Mouse (Mus musculus): ENCODE results near the gene Lime1. TPM values are rescaled to one million over a fixed set of nuclear protein-coding genes. Genes with fewer than 3 reads are reported as not detected.

Gene Lime1
- total RNA-seq (2023): 10 to 100 TPM; 23.7 to 30.1 TPM

DNA sequence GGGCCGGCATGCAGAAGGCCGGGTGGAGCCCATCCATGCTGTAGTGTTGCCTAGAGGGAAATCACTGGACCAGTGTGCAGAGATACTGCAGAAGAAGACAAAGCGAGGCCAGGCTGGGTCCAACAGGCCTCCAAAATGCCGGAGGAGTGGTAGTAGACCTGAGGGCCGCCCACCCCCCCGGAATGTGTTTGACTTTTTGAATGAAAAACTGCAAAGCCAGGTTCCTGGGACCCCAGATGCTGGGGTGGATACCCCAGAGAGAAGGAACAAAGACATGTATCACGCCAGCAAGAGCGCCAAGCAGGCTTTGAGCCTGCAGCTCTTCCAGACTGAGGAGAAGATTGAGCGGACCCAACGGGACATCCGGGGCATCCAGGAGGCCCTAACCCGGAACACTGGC lies at the start of gene Lime1:
Gene Lime1, plus strand, starts transcription at position 301 of the 400 bp plus-strand sequence.

DNA sequence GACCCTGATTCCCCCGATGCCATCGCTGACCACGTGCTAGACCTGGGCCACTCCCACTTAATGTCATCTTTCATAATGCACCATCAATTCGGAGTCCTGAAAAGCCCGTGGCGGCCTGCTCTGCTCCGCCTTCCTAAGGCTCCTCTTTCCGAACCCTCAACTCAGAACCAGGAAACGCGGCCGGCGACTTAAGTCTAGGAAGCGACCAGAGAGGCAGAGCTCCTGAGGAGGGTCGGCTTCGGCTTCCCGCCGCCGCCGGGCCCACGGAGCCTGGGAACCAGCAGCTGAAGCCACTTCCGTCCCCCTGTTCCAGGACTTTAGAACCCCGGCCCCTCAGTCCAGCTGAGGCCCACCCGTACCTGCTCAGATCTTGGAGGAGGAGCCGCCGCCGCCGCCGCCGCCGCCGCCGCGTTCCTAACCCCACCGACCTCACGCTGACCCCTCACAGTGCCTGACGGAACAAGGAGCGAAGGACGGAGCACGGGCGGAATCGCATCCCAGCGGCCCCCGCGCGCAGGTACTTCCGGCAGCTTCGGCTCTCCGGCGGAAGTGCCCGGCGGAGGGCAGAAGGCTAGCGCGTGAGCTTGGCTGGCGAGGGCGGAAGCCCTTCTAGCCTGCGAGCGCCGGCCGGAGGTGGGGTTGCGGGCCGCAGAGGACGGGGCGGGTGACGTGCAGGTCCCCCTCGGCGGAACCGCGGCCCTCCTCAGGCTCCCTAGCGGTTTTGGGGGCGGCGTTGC lies 14.8 kb upstream of the Lime1 start, which contains the start of the genes Zgpat and Arfrp1:
Gene Zgpat, plus strand, starts transcription at position 69 of the 737 bp plus-strand sequence.
Gene Arfrp1, minus strand, starts transcription at position 545 of the 737 bp plus-strand sequence.

Other genes with a start within 250 kb of the Lime1 start
- not detected for gene Kcnq2, start 244.8 kb upstream of the Lime1 start, total RNA-seq (2023)
- gene Eef1a2, start 223.1 kb upstream of the Lime1 start, total RNA-seq (2023): not detected
- gene Ppdpf, start 192.8 kb upstream of the Lime1 start, total RNA-seq (2023): 10 to 100 TPM; 61.3 to 68.4 TPM
- under 1 TPM in 1 of 2 experiments, not detected in 1; 0.34 TPM for gene Ptk6, start 177.3 kb upstream of the Lime1 start, total RNA-seq (2023)
- not detected for gene Srms, start 166.9 kb upstream of the Lime1 start, total RNA-seq (2023)
- not detected for gene Fndc11, start 160.1 kb upstream of the Lime1 start, total RNA-seq (2023)
- gene Helz2, start 138.1 kb upstream of the Lime1 start, total RNA-seq (2023): 10 to 100 TPM; 57.6 to 57.7 TPM
- gene Gmeb2, start 92.0 kb upstream of the Lime1 start, total RNA-seq (2023): 10 to 100 TPM; 26.5 to 28.5 TPM
- gene Stmn3, start 65.6 kb upstream of the Lime1 start, total RNA-seq (2023): not detected
- 10 to 100 TPM; 24.7 to 26.6 TPM for gene Rtel1, start 60.3 kb upstream of the Lime1 start, total RNA-seq (2023)
- 10 to 100 TPM; 39.2 to 39.5 TPM for gene Zgpat, start 15.2 kb upstream of the Lime1 start, total RNA-seq (2023)
- 10 to 100 TPM; 54.3 to 60.9 TPM for gene Arfrp1, start 14.7 kb upstream of the Lime1 start, total RNA-seq (2023)
- gene Zbtb46, start 79.3 kb downstream of the Lime1 start, total RNA-seq (2023): 1 to 10 TPM; 6.2 to 8.5 TPM
- gene Abhd16b, start 113.1 kb downstream of the Lime1 start, total RNA-seq (2023): not detected
- gene Tpd52l2, start 117.1 kb downstream of the Lime1 start, total RNA-seq (2023): 10 to 100 TPM; 77.9 to 80.4 TPM
- 10 to 100 TPM; 93.9 to 98.2 TPM for gene Dnajc5, start 140.4 kb downstream of the Lime1 start, total RNA-seq (2023)
- 100 to 1,000 TPM; 126 to 127 TPM for gene Uckl1, start 204.8 kb downstream of the Lime1 start, total RNA-seq (2023)
- gene Prpf6, start 211.8 kb downstream of the Lime1 start, total RNA-seq (2023): 10 to 100 TPM; 37.5 to 42.1 TPM
- gene Zfp512b, start 212.7 kb downstream of the Lime1 start, total RNA-seq (2023): 10 to 100 TPM; 15.1 to 18.4 TPM
- gene Samd10, start 219.1 kb downstream of the Lime1 start, total RNA-seq (2023): 1 to 10 TPM; 2.2 to 3.5 TPM